Mouse (Mus musculus) intestine, postnatal 0 days (tissue): ENCODE results near the gene Lamc1. TPM values are rescaled to one million over a fixed set of nuclear protein-coding genes. Genes with fewer than 3 reads are reported as not detected.

Experiments used
- ATAC-seq: fragments of 200-750 bp; cut with Nextera tagmentation; 2 replicates; pipeline ENCODE4 v1.8.0; 2017; ENCODE audit warnings: mild to moderate bottlenecking, moderate TSS enrichment, moderate library complexity
- H3K27ac ChIP-seq: fragments of 300-500 bp; sonication (generic); 2 replicates; pipeline ENCODE4 v1.5.1; 2014; ENCODE audit warnings: mild to moderate bottlenecking, low read depth, low read length, moderate library complexity
- H3K27me3 ChIP-seq: fragments of 300-500 bp; sonication (generic); replicated peaks from 2 replicates; pipeline ENCODE4 v1.6.1; 2014; ENCODE audit warnings: low read length, mixed read lengths; ENCODE audit not compliant: control insufficient read depth, insufficient read depth
- H3K36me3 ChIP-seq: fragments of 300-500 bp; sonication (generic); 2 replicates; pipeline ENCODE4 v1.6.1; 2014; ENCODE audit warnings: mild to moderate bottlenecking, moderate library complexity; ENCODE audit not compliant: control insufficient read depth, insufficient read depth
- H3K4me1 ChIP-seq: fragments of 300-500 bp; sonication (generic); replicated peaks from 2 replicates; pipeline ENCODE4 v1.6.1; 2014; ENCODE audit warnings: antibody characterized with exemption, low read length, mixed read lengths; ENCODE audit not compliant: control insufficient read depth, insufficient read depth
- H3K4me2 ChIP-seq: fragments of 300-500 bp; sonication (generic); replicated peaks from 2 replicates; pipeline ENCODE4 v1.6.1; 2014; ENCODE audit warnings: low read depth, mild to moderate bottlenecking, moderate library complexity
- H3K4me3 ChIP-seq: fragments of 300-500 bp; sonication (generic); 2 replicates; pipeline ENCODE4 v1.5.1; 2014; ENCODE audit warnings: low read depth, low read length
- H3K9ac ChIP-seq: fragments of 300-500 bp; sonication (generic); 2 replicates; pipeline ENCODE4 v1.6.1; 2014; ENCODE audit warnings: mild to moderate bottlenecking, low read depth, low read length
- H3K9me3 ChIP-seq: fragments of 300-500 bp; sonication (generic); 2 replicates; pipeline ENCODE4 v1.6.1; 2016; ENCODE audit warnings: mixed run types; ENCODE audit not compliant: control insufficient read depth
- CTCF ChIP-seq: sonication (generic); IDR thresholded peaks from 2 replicates; pipeline ENCODE4 v1.5.1; 2016; ENCODE audit warnings: low read depth, mild to moderate bottlenecking, control low read depth, antibody characterized with exemption, moderate library complexity
- WGBS: fragments of 180-500 bp; shearing (Covaris S2); extraction: QIAGEN DNeasy Blood & Tissue Kit; methylation state at CpG from one replicate; pipeline ENCODE4 v1.1.7; 2014; 5-methylcytosine and 5-hydroxymethylcytosine counted together
- polyA plus RNA-seq: library from polyadenylated mRNA; unstranded; fragments of >200 nt; fragmentation: Nextera tagmentation; extraction: Ambion mirVana; gene quantifications from 2 replicates; pipeline ENCODE4 v1.2.1, GENCODE M21; 2015

Lamc1 gene
- polyA plus RNA-seq, 1 experiment from 2014 or later: 39.2 TPM

DNA sequence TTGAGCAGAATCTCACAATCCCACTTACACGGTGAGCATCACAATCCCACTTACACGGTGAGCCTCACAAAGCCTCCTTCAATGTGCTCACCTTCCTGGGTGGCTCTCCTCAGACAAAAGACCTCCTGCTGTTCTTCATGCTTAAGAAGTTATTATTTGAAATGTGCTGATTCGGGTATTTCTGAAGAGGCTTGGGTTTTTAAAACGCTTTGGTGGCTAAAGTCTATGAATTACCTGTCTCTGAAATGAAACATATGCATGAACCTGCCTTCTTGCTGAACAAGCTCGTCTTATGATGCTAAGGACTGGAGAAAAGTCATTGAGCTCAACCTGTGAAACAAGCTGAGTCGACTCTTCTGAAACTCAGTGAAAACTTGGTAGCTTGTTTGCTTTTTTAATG, 36.6 kb downstream of the Lamc1 start:
- WGBS: 74% methylated on average over 6 of the region's 6 CpGs
- no peak overlapping the region for H3K27ac ChIP-seq
- no peak for ATAC-seq
- H3K9me3 ChIP-seq: no peaks in the 10 kb centered on the region
- TF ChIP-seq CTCF: no peak
- H3K27me3 ChIP-seq: no peaks in the 10 kb centered on the region
- no peak overlapping the region for H3K4me3 ChIP-seq
- H3K4me2 ChIP-seq: no peak overlapping the region
- H3K4me1 ChIP-seq: 0 out of 2 replicates have a peak, but pooled peaks cover 2% of the 10 kb centered on the region
- H3K36me3 ChIP-seq: no peaks in the 10 kb centered on the region
- H3K9ac ChIP-seq: no peak overlapping the region

DNA sequence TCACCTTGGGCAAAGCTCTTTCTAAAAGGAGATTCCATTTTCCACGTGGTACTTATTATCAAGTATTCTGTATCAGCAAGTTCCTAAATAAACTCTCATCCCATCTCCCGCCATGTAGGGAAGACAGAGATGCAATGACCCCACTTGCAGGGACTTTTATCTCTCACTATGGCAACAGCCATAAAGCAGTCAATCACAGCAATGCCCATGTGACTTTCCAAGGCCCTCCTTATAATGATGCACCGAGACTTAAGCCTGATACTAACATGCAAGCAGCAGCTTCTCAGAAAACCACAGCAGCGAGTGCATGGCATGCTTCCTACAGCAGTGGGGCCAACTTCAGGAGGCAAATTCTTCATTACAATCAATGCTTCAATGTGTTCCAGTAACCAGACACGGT, 39.7 kb downstream of the Lamc1 start:
- ATAC-seq: no peak
- Histone ChIP-seq H3K4me3 (no peak overlapping the region), H3K36me3 (no peaks in the 10 kb centered on the region), H3K9me3 (no peaks in the 10 kb centered on the region), H3K4me1 (0 out of 2 replicates have a peak, but pooled peaks cover 2% of the 10 kb centered on the region), H3K4me2 (no peak overlapping the region), H3K27me3 (no peaks in the 10 kb centered on the region), H3K27ac (no peak overlapping the region), H3K9ac (no peak overlapping the region)
- whole genome bisulfite sequencing: 36% methylated on average over 5 of the region's 5 CpGs
- TF ChIP-seq CTCF: no peak

DNA sequence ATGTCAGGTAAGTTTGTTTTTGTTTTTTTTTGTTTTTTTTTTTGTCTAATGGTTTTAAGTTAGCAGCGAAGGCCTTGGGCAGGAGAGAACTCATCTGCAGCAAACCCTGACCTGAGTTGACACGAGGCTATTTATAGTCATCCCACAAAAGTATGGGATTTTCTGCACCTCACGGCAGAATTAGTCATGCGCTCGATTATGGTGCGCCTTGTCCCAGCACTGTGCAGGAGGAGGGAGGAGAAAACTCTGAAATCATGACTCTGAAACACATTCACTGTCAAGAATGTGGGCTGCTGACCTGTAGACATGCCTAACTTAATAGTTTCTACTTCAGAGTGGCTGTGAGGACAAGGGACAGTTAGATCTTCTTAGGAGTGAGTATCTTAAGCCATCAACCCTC, 40.4 kb downstream of the Lamc1 start:
- WGBS: 53% methylated on average over 6 of the region's 6 CpGs
- Histone ChIP-seq H3K27me3 (no peaks in the 10 kb centered on the region), H3K36me3 (no peaks in the 10 kb centered on the region), H3K4me1 (0 out of 2 replicates have a peak, but pooled peaks cover 2% of the 10 kb centered on the region), H3K4me3 (no peak overlapping the region), H3K9me3 (no peaks in the 10 kb centered on the region), H3K9ac (no peak overlapping the region), H3K4me2 (no peak overlapping the region), H3K27ac (no peak overlapping the region)
- ATAC-seq: no peak
- no peak for TF ChIP-seq CTCF

DNA sequence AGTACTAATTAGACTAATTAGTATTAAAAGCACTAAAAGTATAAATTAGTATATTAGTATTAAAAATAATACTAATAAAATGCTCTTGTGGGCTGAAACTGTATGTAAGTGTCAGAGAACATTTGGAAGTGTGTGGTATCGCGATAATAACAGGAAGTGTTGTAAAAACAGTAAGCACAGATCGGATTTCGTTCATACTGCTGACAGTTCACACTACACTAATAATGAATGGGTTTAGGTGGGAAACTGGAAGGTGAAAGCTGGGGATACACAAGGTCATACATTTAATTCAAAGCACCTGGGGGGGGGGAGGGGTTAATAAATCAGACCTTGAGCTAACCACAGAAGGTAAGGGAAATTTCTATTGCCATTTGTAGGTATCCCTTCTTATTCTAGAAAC, 41.2 kb downstream of the Lamc1 start:
- H3K4me2 ChIP-seq: no peak overlapping the region
- WGBS: 61% methylated on average over 4 of the region's 4 CpGs
- H3K9me3 ChIP-seq: no peaks in the 10 kb centered on the region
- H3K27ac ChIP-seq: no peak overlapping the region
- no peak for ATAC-seq
- H3K4me3 ChIP-seq: no peak overlapping the region
- H3K27me3 ChIP-seq: no peaks in the 10 kb centered on the region
- no peak overlapping the region for H3K9ac ChIP-seq
- 0 out of 2 replicates have a peak, but pooled peaks cover 2% of the 10 kb centered on the region for H3K4me1 ChIP-seq
- no peak for TF ChIP-seq CTCF
- H3K36me3 ChIP-seq: no peaks in the 10 kb centered on the region

DNA sequence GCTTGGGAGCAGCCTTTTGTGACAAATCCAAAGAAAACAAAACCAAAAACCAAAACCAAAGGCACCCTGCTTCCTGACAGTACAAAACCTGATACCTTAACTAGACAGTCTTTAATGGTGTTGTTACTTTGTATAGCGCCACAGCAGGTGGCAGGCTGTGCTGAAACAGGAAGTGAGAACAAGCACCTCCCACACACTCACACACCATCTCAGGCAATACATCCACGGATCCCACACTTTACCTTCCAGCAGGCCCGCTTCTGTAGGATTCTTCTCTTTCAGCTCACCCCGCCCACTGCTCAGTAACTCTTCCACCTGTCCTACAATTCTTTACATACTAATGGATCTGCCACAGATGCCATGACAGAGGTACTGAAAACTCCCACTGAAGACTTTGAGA, 44.6 kb downstream of the Lamc1 start:
- WGBS: 80% methylated on average over 4 of the region's 4 CpGs
- Histone ChIP-seq H3K4me3 (no peak overlapping the region), H3K9ac (no peak overlapping the region), H3K9me3 (no peaks in the 10 kb centered on the region), H3K36me3 (no peaks in the 10 kb centered on the region), H3K4me1 (no peaks in the 10 kb centered on the region), H3K27ac (no peak overlapping the region), H3K4me2 (no peak overlapping the region), H3K27me3 (no peaks in the 10 kb centered on the region)
- TF ChIP-seq CTCF: no peak
- no peak for ATAC-seq

DNA sequence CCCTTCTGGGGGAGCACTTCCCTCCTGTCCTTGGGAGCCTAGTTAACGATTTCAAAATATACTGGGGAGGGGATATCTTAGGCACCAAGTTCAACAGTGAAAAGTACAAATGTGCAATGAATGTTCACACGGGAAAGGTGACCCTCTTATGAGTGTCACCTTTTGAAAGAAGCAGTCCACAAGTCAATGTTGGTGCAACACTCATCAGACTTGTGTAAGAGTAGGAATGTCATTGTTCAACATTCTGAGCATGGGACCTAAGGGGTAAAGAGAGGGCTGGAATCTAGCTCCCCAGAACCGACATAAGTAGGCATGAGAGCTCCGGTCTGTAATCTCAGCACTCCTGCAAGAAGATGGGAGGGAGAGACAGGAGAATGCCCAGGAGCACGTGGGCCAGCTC, 45.1 kb downstream of the Lamc1 start:
- ATAC-seq: no peak

DNA sequence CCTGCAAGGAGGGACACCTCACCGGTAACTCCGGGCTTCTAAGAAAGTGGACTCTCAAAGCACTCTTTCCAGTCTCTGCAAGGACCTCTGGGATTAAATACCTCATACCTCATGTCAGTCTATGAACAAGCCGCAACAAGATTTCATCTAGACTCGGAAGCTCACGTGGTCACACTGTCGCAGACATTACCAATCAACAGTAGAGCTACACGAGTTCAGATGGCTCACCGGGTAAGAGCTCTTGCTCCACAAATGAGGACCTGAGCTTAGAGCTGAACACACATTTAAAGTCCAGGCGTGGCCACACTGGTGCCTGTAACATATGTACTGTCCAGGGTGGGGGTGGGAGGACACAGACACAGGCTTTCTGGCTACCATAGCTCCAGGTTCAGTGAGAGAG, 46.4 kb downstream of the Lamc1 start:
- no peaks in the 10 kb centered on the region for H3K27me3 ChIP-seq
- no peaks in the 10 kb centered on the region for H3K4me1 ChIP-seq
- no peak overlapping the region for H3K4me2 ChIP-seq
- WGBS: 89% methylated on average over 9 of the region's 9 CpGs
- no peak overlapping the region for H3K27ac ChIP-seq
- no peak for ATAC-seq
- no peak for TF ChIP-seq CTCF
- H3K9me3 ChIP-seq: no peaks in the 10 kb centered on the region
- no peak overlapping the region for H3K4me3 ChIP-seq
- H3K36me3 ChIP-seq: no peaks in the 10 kb centered on the region
- no peak overlapping the region for H3K9ac ChIP-seq

More for the DNA sequence above, 45.1 kb downstream of the Lamc1 start:
- TF ChIP-seq CTCF: no peak
- Histone ChIP-seq H3K4me1 (no peaks in the 10 kb centered on the region), H3K9me3 (no peaks in the 10 kb centered on the region), H3K4me3 (no peak overlapping the region), H3K4me2 (no peak overlapping the region), H3K36me3 (no peaks in the 10 kb centered on the region), H3K27ac (no peak overlapping the region), H3K9ac (no peak overlapping the region), H3K27me3 (no peaks in the 10 kb centered on the region)
- WGBS: 69% methylated on average over 5 of the region's 5 CpGs
